Mouse (Mus musculus): Measurements from ENCODE around the gene Gm20509. TPM values are rescaled to one million over a fixed set of nuclear protein-coding genes. Genes with fewer than 3 reads are reported as not detected.
"Not testable (repeated sequence)": the region's sequence is repeated elsewhere in the genome, so short reads cannot be mapped to it uniquely, and the experiment has no call there.

Gm20509 gene
- polyA plus RNA-seq, 1 experiment from 2014 or later = not detected

DNA sequence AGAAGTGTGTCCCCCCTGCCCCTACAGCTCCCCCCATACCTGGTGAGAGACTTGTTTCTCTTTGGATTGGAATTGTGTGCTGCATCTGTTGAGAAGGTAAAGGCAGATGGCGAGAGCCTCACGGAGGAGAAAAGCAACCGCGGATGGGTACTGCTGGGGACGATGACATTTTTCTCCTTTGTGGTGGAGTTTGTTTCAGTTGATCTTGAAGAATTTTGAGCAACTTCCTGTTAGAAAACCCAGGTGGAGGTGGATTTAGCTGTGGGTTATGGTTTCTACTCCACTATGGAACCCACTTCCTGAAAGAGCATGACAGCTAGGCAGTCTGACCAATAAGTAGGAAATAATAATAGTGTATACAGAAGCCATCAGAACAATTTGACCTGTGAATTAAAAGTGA lies 29.1 kb upstream of the Gm20509 start:
- H3K27me3 ChIP-seq (ENCODE audit: insufficient read depth, low read length) = no peaks in the 10 kb centered on the region
- H3K4me1 ChIP-seq (ENCODE audit: insufficient read depth, low read length) = peaks cover 1% of the 10 kb centered on the region
- ATAC-seq (ENCODE audit: low FRiP score, low TSS enrichment) = no peak
- no peaks in the 10 kb centered on the region for H3K9me3 ChIP-seq (ENCODE audit: low read length)
- H3K27ac ChIP-seq (ENCODE audit: low read length) = no peak overlapping the region
- 91% methylated on average over 5 of the region's 5 CpGs for WGBS
- H3K4me3 ChIP-seq (ENCODE audit: low read length) = no peak overlapping the region
- no peak overlapping the region for H3K9ac ChIP-seq (replicated peaks; ENCODE audit: low read length)
- H3K36me3 ChIP-seq (ENCODE audit: insufficient read depth, low read length) = no peaks in the 10 kb centered on the region
- H3K4me2 ChIP-seq (replicated peaks; ENCODE audit: low read depth, low read length) = no peak overlapping the region

DNA sequence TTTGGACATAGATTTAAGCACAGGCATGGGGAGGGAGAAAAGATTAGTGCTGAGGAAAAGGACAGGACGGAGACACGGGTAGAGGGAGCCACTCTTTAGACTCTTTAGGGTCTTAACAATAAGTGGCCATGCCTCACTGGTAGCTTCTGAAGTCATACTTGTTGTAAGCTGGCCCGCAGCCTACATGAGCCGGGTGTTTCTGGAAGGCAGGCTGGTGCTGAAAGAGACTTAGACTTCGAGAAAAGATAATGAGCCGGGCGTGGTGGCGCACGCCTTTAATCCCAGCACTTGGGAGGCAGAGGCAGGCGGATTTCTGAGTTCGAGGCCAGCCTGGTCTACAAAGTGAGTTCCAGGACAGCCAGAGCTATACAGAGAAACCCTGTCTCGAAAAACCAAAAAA lies 22.9 kb upstream of the Gm20509 start:
- H3K4me1 ChIP-seq (ENCODE audit: insufficient read depth, low read length); H3K27me3 ChIP-seq (ENCODE audit: insufficient read depth, low read length); H3K9ac ChIP-seq (replicated peaks; ENCODE audit: low read length); ATAC-seq (ENCODE audit: low FRiP score, low TSS enrichment); H3K4me3 ChIP-seq (ENCODE audit: low read length); H3K4me2 ChIP-seq (replicated peaks; ENCODE audit: low read depth, low read length); H3K9me3 ChIP-seq (ENCODE audit: low read length); H3K36me3 ChIP-seq (ENCODE audit: insufficient read depth, low read length); H3K27ac ChIP-seq (ENCODE audit: low read length): not testable (repeated sequence)
- 90% methylated on average over 9 of the region's 12 CpGs for WGBS

DNA sequence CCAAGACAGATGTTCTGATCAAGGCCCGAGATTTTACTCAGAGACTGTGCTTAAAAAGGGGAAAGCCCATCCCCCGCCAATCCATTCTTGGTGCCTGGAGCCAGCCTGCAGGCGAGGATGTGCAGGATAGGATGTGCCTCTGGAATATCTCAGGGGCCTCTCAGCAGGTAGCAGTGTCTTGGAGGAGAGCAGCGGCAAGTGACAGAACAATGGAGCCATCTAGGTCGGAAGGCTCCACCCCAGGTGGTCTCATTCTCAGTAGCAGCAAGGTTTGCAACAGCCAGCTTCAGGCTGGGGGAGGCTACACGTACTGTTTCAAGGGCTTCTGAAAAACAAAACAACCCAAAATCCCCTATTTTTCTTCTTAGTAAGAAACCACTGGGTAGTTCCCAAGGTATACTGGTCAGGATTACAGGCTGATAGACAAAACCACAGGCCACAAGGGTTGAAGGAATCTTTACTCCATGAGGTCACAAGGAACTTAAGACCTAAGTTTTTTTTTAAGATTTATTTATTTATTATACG lies 22.4 kb upstream of the Gm20509 start:
- no peaks in the 10 kb centered on the region for H3K9me3 ChIP-seq (ENCODE audit: low read length)
- H3K36me3 ChIP-seq (ENCODE audit: insufficient read depth, low read length) = no peaks in the 10 kb centered on the region
- H3K4me2 ChIP-seq (replicated peaks; ENCODE audit: low read depth, low read length) = no peak overlapping the region
- no peaks in the 10 kb centered on the region for H3K4me1 ChIP-seq (ENCODE audit: insufficient read depth, low read length)
- H3K27ac ChIP-seq (ENCODE audit: low read length) = no peak overlapping the region
- no peaks in the 10 kb centered on the region for H3K27me3 ChIP-seq (ENCODE audit: insufficient read depth, low read length)
- 58% methylated on average over 7 of the region's 7 CpGs for WGBS
- H3K9ac ChIP-seq (replicated peaks; ENCODE audit: low read length) = no peak overlapping the region
- no peak overlapping the region for H3K4me3 ChIP-seq (ENCODE audit: low read length)
- ATAC-seq (ENCODE audit: low FRiP score, low TSS enrichment) = no peak

DNA sequence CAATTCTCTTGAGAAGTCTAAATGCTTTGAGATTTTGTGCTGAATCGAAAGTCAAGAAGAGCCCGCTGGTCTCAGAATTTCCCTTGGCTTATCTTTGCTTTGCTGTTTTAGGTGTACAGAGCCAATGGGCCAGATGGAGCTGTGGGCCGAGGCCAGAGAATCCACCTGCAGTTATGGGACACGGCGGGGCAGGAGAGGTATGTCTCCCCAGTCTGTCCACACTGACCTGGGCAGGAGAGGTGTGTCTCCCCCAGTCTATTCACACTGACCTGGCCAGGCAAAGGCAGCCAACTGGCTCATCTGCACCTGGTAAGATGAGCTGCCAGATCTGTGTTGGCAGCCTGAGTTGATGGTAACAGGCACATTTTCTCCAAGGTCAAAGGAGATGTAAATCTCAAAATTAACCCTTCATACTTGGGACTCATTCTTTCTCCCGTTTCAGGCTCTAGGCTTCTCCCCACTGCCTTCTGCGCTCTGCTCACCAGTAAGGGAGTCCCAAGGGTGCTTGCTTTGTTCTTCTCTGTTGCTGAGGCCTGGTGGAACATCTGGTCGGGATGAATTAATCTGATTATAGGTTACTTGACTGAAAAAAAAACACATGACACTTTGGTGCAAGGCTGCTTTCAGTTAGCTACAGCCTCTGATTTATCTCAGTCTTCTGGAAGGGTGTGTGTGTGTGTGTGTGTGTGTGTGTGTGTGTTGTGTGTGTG lies 19.8 kb upstream of the Gm20509 start:
- Histone ChIP-seq H3K27me3 (ENCODE audit: insufficient read depth, low read length) (no peaks in the 10 kb centered on the region), H3K4me2 (replicated peaks; ENCODE audit: low read depth, low read length) (no peak overlapping the region), H3K4me3 (ENCODE audit: low read length) (no peak overlapping the region), H3K36me3 (ENCODE audit: insufficient read depth, low read length) (no peaks in the 10 kb centered on the region), H3K9ac (replicated peaks; ENCODE audit: low read length) (no peak overlapping the region), H3K9me3 (ENCODE audit: low read length) (no peaks in the 10 kb centered on the region), H3K27ac (ENCODE audit: low read length) (no peak overlapping the region), H3K4me1 (ENCODE audit: insufficient read depth, low read length) (no peaks in the 10 kb centered on the region)
- ATAC-seq (ENCODE audit: low FRiP score, low TSS enrichment) = no peak
- WGBS = 79% methylated on average over 8 of the region's 8 CpGs

DNA sequence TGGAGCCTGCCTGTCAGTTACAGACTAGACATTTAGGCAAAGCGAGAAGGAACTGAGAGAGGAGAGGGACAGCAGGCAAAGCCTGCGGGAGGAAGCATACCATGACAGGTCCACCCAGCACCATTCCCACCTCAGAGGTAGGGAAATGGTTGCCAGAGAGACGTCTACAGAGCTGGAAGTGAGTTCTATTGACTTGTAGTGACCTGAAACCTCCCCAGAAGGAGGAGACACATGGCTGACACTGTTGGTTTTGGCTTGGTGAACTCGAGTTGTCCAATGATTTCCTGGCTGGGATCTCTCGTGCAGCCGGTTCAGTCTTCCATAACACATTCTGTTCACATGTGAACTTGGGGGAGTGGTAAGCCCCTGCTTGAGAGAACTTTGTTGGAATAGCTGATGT lies 18.3 kb upstream of the Gm20509 start:
- Histone ChIP-seq H3K4me2 (replicated peaks; ENCODE audit: low read depth, low read length) (no peak overlapping the region), H3K9ac (replicated peaks; ENCODE audit: low read length) (no peak overlapping the region), H3K27ac (ENCODE audit: low read length) (no peak overlapping the region), H3K4me3 (ENCODE audit: low read length) (no peak overlapping the region), H3K9me3 (ENCODE audit: low read length) (no peaks in the 10 kb centered on the region), H3K36me3 (ENCODE audit: insufficient read depth, low read length) (no peaks in the 10 kb centered on the region), H3K27me3 (ENCODE audit: insufficient read depth, low read length) (no peaks in the 10 kb centered on the region), H3K4me1 (ENCODE audit: insufficient read depth, low read length) (no peaks in the 10 kb centered on the region)
- ATAC-seq (ENCODE audit: low FRiP score, low TSS enrichment) = no peak
- 53% methylated on average over 6 of the region's 6 CpGs for WGBS

DNA sequence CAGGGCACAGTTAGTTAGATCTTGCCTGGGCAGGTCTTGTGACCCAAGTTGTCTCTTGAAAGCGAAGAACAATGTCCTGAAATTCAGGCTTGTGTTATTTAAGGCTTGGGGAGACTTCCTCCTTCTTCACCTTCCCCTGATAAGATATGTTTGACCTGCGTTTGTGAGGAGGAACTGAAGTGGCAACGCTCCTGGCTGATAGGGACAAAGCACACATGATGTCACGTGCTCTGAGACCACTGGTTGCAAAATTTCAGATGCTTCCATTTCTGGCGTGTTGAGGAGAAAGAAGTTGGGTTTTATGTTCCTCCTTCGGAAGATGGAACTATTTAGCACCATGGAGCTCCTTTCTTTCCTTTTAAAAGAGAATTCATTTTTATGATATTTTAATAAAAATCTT lies 16.4 kb upstream of the Gm20509 start:
- no peaks in the 10 kb centered on the region for H3K27me3 ChIP-seq (ENCODE audit: insufficient read depth, low read length)
- H3K9ac ChIP-seq (replicated peaks; ENCODE audit: low read length) = no peak overlapping the region
- no peak for ATAC-seq (ENCODE audit: low FRiP score, low TSS enrichment)
- no peaks in the 10 kb centered on the region for H3K36me3 ChIP-seq (ENCODE audit: insufficient read depth, low read length)
- H3K9me3 ChIP-seq (ENCODE audit: low read length) = no peaks in the 10 kb centered on the region
- WGBS = 74% methylated on average over 6 of the region's 6 CpGs
- H3K4me3 ChIP-seq (ENCODE audit: low read length) = no peak overlapping the region
- H3K4me2 ChIP-seq (replicated peaks; ENCODE audit: low read depth, low read length) = no peak overlapping the region
- no peak overlapping the region for H3K27ac ChIP-seq (ENCODE audit: low read length)
- no peaks in the 10 kb centered on the region for H3K4me1 ChIP-seq (ENCODE audit: insufficient read depth, low read length)

DNA sequence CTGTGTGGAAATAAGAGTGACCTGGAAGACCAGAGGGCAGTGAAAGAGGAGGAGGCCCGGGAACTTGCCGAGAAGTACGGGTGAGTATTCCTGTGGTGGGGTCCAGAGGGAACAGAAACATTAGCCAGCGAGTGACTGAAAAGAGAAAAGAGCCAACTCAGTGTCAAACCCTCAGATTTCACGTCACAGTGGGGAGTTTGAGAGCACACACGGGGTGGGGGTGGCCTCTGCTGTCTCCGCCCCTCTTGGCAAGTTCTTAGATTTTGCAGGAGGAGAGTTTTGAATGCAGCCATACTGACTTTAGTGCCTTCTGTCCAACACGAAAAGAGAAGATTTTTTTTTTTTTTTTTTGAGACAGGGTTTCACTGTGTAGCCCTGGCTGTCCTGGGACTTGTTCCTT lies 15.1 kb upstream of the Gm20509 start:
- Histone ChIP-seq H3K4me3 (ENCODE audit: low read length) (no peak overlapping the region), H3K36me3 (ENCODE audit: insufficient read depth, low read length) (no peaks in the 10 kb centered on the region), H3K9ac (replicated peaks; ENCODE audit: low read length) (no peak overlapping the region), H3K9me3 (ENCODE audit: low read length) (no peaks in the 10 kb centered on the region), H3K4me2 (replicated peaks; ENCODE audit: low read depth, low read length) (no peak overlapping the region), H3K4me1 (ENCODE audit: insufficient read depth, low read length) (no peaks in the 10 kb centered on the region), H3K27ac (ENCODE audit: low read length) (no peak overlapping the region), H3K27me3 (ENCODE audit: insufficient read depth, low read length) (no peaks in the 10 kb centered on the region)
- 57% methylated on average over 8 of the region's 8 CpGs for WGBS
- no peak for ATAC-seq (ENCODE audit: low FRiP score, low TSS enrichment)

DNA sequence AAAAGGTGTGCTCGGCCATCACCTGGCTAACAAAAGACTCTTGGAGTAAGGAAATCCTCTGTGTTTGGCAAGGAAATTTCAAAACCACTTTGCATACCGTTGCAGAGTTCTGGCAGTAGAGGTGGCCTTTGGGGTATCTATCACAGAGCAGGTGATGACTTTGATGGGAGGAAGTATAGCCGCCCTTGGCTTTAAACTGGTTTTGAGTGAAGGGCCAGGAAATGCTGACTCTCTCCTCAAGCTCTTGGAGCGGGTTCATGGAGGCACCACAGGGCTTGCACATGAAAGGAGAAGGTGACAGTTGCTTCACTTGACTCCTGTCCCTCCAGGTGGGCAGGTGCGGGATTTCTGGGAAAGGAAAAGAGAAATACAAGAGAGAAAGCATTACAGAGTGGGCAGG lies 14.7 kb upstream of the Gm20509 start:
- no peak overlapping the region for H3K4me2 ChIP-seq (replicated peaks; ENCODE audit: low read depth, low read length)
- H3K9ac ChIP-seq (replicated peaks; ENCODE audit: low read length) = no peak overlapping the region
- no peaks in the 10 kb centered on the region for H3K9me3 ChIP-seq (ENCODE audit: low read length)
- H3K36me3 ChIP-seq (ENCODE audit: insufficient read depth, low read length) = no peaks in the 10 kb centered on the region
- no peak overlapping the region for H3K27ac ChIP-seq (ENCODE audit: low read length)
- 78% methylated on average over 5 of the region's 5 CpGs for WGBS
- no peaks in the 10 kb centered on the region for H3K27me3 ChIP-seq (ENCODE audit: insufficient read depth, low read length)
- H3K4me1 ChIP-seq (ENCODE audit: insufficient read depth, low read length) = no peaks in the 10 kb centered on the region
- no peak overlapping the region for H3K4me3 ChIP-seq (ENCODE audit: low read length)
- no peak for ATAC-seq (ENCODE audit: low FRiP score, low TSS enrichment)

DNA sequence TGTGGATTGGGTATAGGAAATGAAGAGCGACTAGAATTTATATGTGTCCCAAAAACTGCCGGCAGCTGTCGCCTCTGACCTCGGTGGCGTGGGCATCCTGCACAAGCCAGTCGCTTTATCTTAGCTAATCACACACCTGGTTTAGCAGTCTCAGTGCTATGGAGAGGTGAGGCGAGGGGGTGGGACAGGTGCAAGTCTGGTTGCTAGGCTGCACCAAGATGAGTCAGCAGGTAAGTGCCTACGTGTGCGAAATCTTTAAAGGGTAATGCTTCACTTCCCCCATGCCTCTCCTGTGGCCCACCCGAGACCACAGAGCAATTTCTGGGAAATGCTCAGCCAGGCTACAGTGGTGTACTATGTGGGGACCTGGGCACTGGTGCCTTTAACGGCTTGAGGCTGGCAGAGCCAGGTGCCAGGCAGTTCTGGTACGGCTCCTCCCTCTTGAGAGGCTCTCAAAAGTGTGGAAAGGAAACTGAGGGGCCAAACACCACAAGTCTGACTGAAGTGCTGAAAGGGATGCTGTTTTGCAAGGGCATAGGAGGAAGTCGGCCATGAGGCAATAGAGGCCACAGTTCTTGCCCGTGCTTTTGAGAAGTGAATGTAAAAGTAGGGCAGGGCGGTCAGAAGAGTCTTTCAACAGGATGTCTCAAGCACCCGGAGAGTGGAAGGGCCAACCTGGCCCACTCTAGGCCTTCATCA lies 12.9 kb upstream of the Gm20509 start:
- no peak for ATAC-seq (ENCODE audit: low FRiP score, low TSS enrichment)
- H3K27ac ChIP-seq (ENCODE audit: low read length) = no peak overlapping the region
- no peak overlapping the region for H3K4me2 ChIP-seq (replicated peaks; ENCODE audit: low read depth, low read length)

DNA sequence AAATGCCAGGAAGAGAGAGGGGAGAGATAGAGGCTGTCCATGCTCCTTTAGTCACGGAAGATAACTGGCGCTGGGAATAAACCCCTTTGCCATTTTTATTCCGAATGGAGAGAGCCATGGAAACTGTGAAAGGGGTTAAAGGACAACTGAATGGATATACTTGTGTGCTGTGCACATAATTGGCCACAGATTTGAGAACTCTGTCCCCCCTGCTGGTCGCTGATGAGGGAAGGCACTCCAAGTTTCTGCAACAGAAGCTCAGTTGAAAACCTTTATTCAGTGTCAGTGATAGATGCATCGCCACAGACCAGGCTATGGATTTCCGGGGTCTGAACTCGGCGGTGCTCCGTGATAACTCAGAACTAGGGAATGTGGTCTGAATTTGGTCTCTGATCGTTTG lies 12.1 kb upstream of the Gm20509 start:
- WGBS = 83% methylated on average over 10 of the region's 10 CpGs
- no peak overlapping the region for H3K4me3 ChIP-seq (ENCODE audit: low read length)
- no peak overlapping the region for H3K27ac ChIP-seq (ENCODE audit: low read length)
- ATAC-seq (ENCODE audit: low FRiP score, low TSS enrichment) = no peak
- no peaks in the 10 kb centered on the region for H3K9me3 ChIP-seq (ENCODE audit: low read length)
- no peaks in the 10 kb centered on the region for H3K27me3 ChIP-seq (ENCODE audit: insufficient read depth, low read length)
- H3K9ac ChIP-seq (replicated peaks; ENCODE audit: low read length) = no peak overlapping the region
- no peaks in the 10 kb centered on the region for H3K4me1 ChIP-seq (ENCODE audit: insufficient read depth, low read length)
- no peak overlapping the region for H3K4me2 ChIP-seq (replicated peaks; ENCODE audit: low read depth, low read length)
- no peaks in the 10 kb centered on the region for H3K36me3 ChIP-seq (ENCODE audit: insufficient read depth, low read length)

More for the DNA sequence above, 12.9 kb upstream of the Gm20509 start:
- no peaks in the 10 kb centered on the region for H3K36me3 ChIP-seq (ENCODE audit: insufficient read depth, low read length)
- no peak overlapping the region for H3K4me3 ChIP-seq (ENCODE audit: low read length)
- no peak overlapping the region for H3K9ac ChIP-seq (replicated peaks; ENCODE audit: low read length)
- no peaks in the 10 kb centered on the region for H3K4me1 ChIP-seq (ENCODE audit: insufficient read depth, low read length)
- H3K27me3 ChIP-seq (ENCODE audit: insufficient read depth, low read length) = no peaks in the 10 kb centered on the region
- 65% methylated on average over 16 of the region's 16 CpGs for WGBS
- H3K9me3 ChIP-seq (ENCODE audit: low read length) = no peaks in the 10 kb centered on the region
